Comparison of ENCODE assay signal across 8 mouse cellular contexts in the genomic region with DNA sequence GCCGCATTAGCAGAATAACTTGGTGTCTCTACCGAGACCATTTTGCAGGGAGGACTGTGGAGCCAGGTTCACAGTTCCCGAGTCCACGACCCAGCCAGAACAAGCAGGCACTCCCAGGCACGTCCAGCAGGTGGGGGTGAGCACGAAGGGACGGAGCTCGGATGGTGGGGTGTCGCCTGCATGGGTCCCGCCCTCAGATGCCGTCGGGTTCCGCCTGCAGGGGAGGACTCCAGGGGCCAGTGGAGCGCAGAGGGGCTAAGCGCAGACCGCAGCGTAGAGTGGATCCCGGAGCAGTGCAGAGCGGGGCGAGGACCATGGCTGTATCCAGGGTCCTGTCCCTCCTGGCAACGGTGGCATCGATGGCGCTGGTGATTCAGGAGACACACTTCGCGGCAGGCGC. TPM values are rescaled to one million over a fixed set of nuclear protein-coding genes. Genes with fewer than 3 reads are reported as not detected.
DNase-seq lines count a peak whose midpoint lies in the region; ATAC-seq and TF ChIP-seq lines count a peak whose summit lies in the region.

Gene Lamc3 (plus strand): TSS at position 262 of the 400 bp plus-strand sequence.

- H3K9ac ChIP-seq in embryonic facial prominence, embryonic 14.5 days (ENCODE audit: low read depth, low read length) = peak within 1 kb of the TSS; percentile 40

- H3K9me3 ChIP-seq in embryonic facial prominence, embryonic 14.5 days (ENCODE audit: control insufficient read depth, low read length) = no peaks in the 10 kb centered on the region
- H3K9me3 ChIP-seq in limb, embryonic 10.5 days (replicated peaks) = no peaks in the 10 kb centered on the region
- no peaks in the 10 kb centered on the region for H3K9me3 ChIP-seq in midbrain, embryonic 10.5 days (replicated peaks)

- no peak within 1 kb of the TSS for H3K27ac ChIP-seq in embryonic facial prominence, embryonic 14.5 days (replicated peaks; ENCODE audit: low read depth, low read length)
- no peak within 1 kb of the TSS for H3K27ac ChIP-seq in limb, embryonic 10.5 days
- H3K27ac ChIP-seq in midbrain, embryonic 10.5 days (replicated peaks) = no peak within 1 kb of the TSS; the same call in 1 of the 2 replicates
- H3K27ac ChIP-seq in testis, adult 2 months (ENCODE audit: control insufficient read depth, insufficient read depth, low read depth, low read length) = peak within 1 kb of the TSS; percentile 23

- peak; percentile 42 for DNase-seq in left cerebral cortex, postnatal 4 days
- DNase-seq in left cerebral cortex, postnatal 14 days (ENCODE audit: low spot score in 2 of 2) = no peak
- DNase-seq in embryonic facial prominence, embryonic 14.5 days (ENCODE audit: low spot score) = peak; percentile 54
- DNase-seq in heart, postnatal 4 days = peak; percentile 69
- DNase-seq in limb, embryonic 10.5 days (ENCODE audit: low spot score) = peak; percentile 73
- peak; percentile 58 for DNase-seq in midbrain, embryonic 10.5 days (ENCODE audit: low spot score)
- no peak for DNase-seq in layer of hippocampus, adult 18-20 months (ENCODE audit: low spot score in 2 of 2)

- ATAC-seq in embryonic facial prominence, embryonic 14.5 days (ENCODE audit: low read depth) = peak; percentile 75

- no peaks in the 10 kb centered on the region for H3K36me3 ChIP-seq in embryonic facial prominence, embryonic 14.5 days (ENCODE audit: control insufficient read depth, insufficient read depth, low read length)
- H3K36me3 ChIP-seq in limb, embryonic 10.5 days = no peaks in the 10 kb centered on the region
- no peaks in the 10 kb centered on the region for H3K36me3 ChIP-seq in midbrain, embryonic 10.5 days
- no peaks in the 10 kb centered on the region for H3K36me3 ChIP-seq in testis, adult 2 months (ENCODE audit: control insufficient read depth, insufficient read depth, low read length)

- WGBS in embryonic facial prominence, embryonic 14.5 days = 4% methylated on average over 19 of the region's 26 CpGs
- 8% methylated on average over 26 of the region's 26 CpGs for WGBS in limb, embryonic 10.5 days
- WGBS in midbrain, embryonic 10.5 days = 6% methylated on average over 26 of the region's 26 CpGs

- H3K4me3 ChIP-seq in embryonic facial prominence, embryonic 14.5 days (ENCODE audit: low read depth, low read length) = peak within 1 kb of the TSS; percentile 33
- H3K4me3 ChIP-seq in limb, embryonic 10.5 days = peak within 1 kb of the TSS; percentile 42
- H3K4me3 ChIP-seq in midbrain, embryonic 10.5 days = peak within 1 kb of the TSS; percentile 40
- H3K4me3 ChIP-seq in testis, adult 2 months (ENCODE audit: control insufficient read depth, low read depth, low read length) = peak within 1 kb of the TSS; percentile 52

- no peaks in the 10 kb centered on the region for H3K4me1 ChIP-seq in embryonic facial prominence, embryonic 14.5 days (ENCODE audit: control insufficient read depth, insufficient read depth, low read length)
- peaks cover 35% of the 10 kb centered on the region for H3K4me1 ChIP-seq in limb, embryonic 10.5 days
- H3K4me1 ChIP-seq in midbrain, embryonic 10.5 days = peaks cover 13% of the 10 kb centered on the region
- H3K4me1 ChIP-seq in testis, adult 2 months (ENCODE audit: control insufficient read depth, insufficient read depth, low read length) = peaks cover 7% of the 10 kb centered on the region

- peaks cover 42% of the 10 kb centered on the region for H3K27me3 ChIP-seq in embryonic facial prominence, embryonic 14.5 days (replicated peaks; ENCODE audit: control insufficient read depth, insufficient read depth, low read length)
- H3K27me3 ChIP-seq in limb, embryonic 10.5 days (ENCODE audit: low read depth, poor library complexity, severe bottlenecking) = peaks cover 86% of the 10 kb centered on the region
- peaks cover 86% of the 10 kb centered on the region for H3K27me3 ChIP-seq in midbrain, embryonic 10.5 days (ENCODE audit: low read depth, poor library complexity, severe bottlenecking)
- H3K27me3 ChIP-seq in testis, adult 2 months (ENCODE audit: control insufficient read depth, insufficient read depth, low read length) = no peaks in the 10 kb centered on the region

- no peak for TF ChIP-seq POLR2A in testis, adult 2 months (IDR thresholded peaks at IDR 0.05; ENCODE audit: control insufficient read depth, low read depth, low read length)

- TF ChIP-seq CTCF in testis, adult 2 months (IDR thresholded peaks at IDR 0.05; ENCODE audit: control insufficient read depth, insufficient read depth, insufficient replicate concordance, low read depth, low read length) = peak; percentile 48; the same call in 1 of the 2 replicates

- intact Hi-C loops in left cerebral cortex, postnatal 4 days (cut with DNase I) = no loop called here
- intact Hi-C loops in left cerebral cortex, postnatal 14 days (cut with DNase I) = loop anchor here (5.0 to 10.0 kb wide), 2 partner anchors 70 to 402 kb away; no protein-coding TSS in a partner anchor

- H3K4me2 ChIP-seq in embryonic facial prominence, embryonic 14.5 days (ENCODE audit: low read depth, low read length) = peak within 1 kb of the TSS; percentile 50

RNA-seq across cellular contexts. Expression of gene Lamc3, which starts in this region (rescaled TPM):
- total RNA-seq in left cerebral cortex, postnatal 4 days (2021) = 10 to 100 TPM; 11.8 to 12.7 TPM
- total RNA-seq in left cerebral cortex, postnatal 14 days (2021) = 10 to 100 TPM in 1 of 2 experiments, 1 to 10 TPM in 1; 9.2 to 11.4 TPM
- 2.0 and 2.2 TPM in 2 replicates for polyA plus RNA-seq in embryonic facial prominence, embryonic 14.5 days (2014; fragmentation: Nextera tagmentation; extraction: Ambion mirVana)
- under 1 TPM; 0.62 to 0.95 TPM for total RNA-seq in heart, postnatal 4 days (2021)
- polyA plus RNA-seq in limb, embryonic 10.5 days (2016; fragmentation: Nextera tagmentation; extraction: Ambion mirVana) = 0.15 and 0.16 TPM in 2 replicates
- 12.3 and 15.7 TPM in 2 replicates for polyA plus RNA-seq in midbrain, embryonic 10.5 days (2016; fragmentation: Nextera tagmentation; extraction: Ambion mirVana)
- 12.3 and 17.2 TPM in 2 replicates for polyA plus RNA-seq in testis, adult 2 months (2012; rRNA removed)
- total RNA-seq in layer of hippocampus, adult 18-20 months (2021) = 1 to 10 TPM; 5.2 to 5.8 TPM

Comparison
In these comparisons a context has a peak if more than half of its experiments do, and no peak if none do; other contexts are left out.
1. DNase-seq: peak in left cerebral cortex, postnatal 4 days (single experiment), embryonic facial prominence, embryonic 14.5 days (single experiment) and midbrain, embryonic 10.5 days (single experiment); none in left cerebral cortex, postnatal 14 days (0 of 2) and layer of hippocampus, adult 18-20 months (0 of 2).
2. Peak in DNase-seq in heart, postnatal 4 days; RNA of the gene not detected or under 1 TPM.
3. Peak in DNase-seq and H3K4me3 ChIP-seq in limb, embryonic 10.5 days; RNA of the gene not detected or under 1 TPM.
4. Peak in every context shown above with its lines, with median percentiles within 50 percentile points of each other: H3K4me3 ChIP-seq.